26 mouse cellular contexts compared by ENCODE assay signal in genomic region chr11:107929712-107930111, GRCm38 (mm10). TPM values are rescaled to one million over a fixed set of nuclear protein-coding genes. Genes with fewer than 3 reads are reported as not detected.
"Had no signal": no experiment of that assay in that cellular context is flagged by ENCODE, and none has a peak within 500 bp of the region (broad histone marks: within the 10 kb centered on the region; RNA-seq: fewer than 3 reads in every experiment).

No protein-coding gene starts in this region.

- H3K4me1 ChIP-seq: liver, embryonic 12.5 days; liver, embryonic 15.5 days; lung, embryonic 15.5 days; megakaryocyte, embryonic 14.5 days; midbrain, embryonic 13.5 days; neural tube, embryonic 13.5 days had no signal

- H3K9me3 ChIP-seq: limb, embryonic 10.5 days; limb, embryonic 13.5 days; liver, embryonic 12.5 days; liver, embryonic 15.5 days; lung, embryonic 15.5 days; midbrain, embryonic 10.5 days; midbrain, embryonic 13.5 days; neural tube, embryonic 13.5 days had no signal

- H3K36me3 ChIP-seq: limb, embryonic 10.5 days; limb, embryonic 13.5 days; liver, embryonic 12.5 days; liver, embryonic 15.5 days; lung, embryonic 15.5 days; midbrain, embryonic 10.5 days; midbrain, embryonic 13.5 days; neural tube, embryonic 13.5 days had no signal

- H3K4me2 ChIP-seq: limb, embryonic 13.5 days; liver, embryonic 12.5 days; liver, embryonic 15.5 days; lung, embryonic 15.5 days; midbrain, embryonic 13.5 days; neural tube, embryonic 13.5 days had no signal

- ATAC-seq: intestine, postnatal 0 days; liver, embryonic 12.5 days; midbrain, embryonic 13.5 days; midbrain, embryonic 16.5 days had no signal

- H3K27me3 ChIP-seq: limb, embryonic 13.5 days; liver, embryonic 12.5 days; liver, embryonic 15.5 days; lung, embryonic 15.5 days; megakaryocyte, embryonic 14.5 days; midbrain, embryonic 13.5 days; neural tube, embryonic 13.5 days had no signal

- H3K9ac ChIP-seq: limb, embryonic 13.5 days; liver, embryonic 12.5 days; liver, embryonic 15.5 days; lung, embryonic 15.5 days; midbrain, embryonic 13.5 days; neural tube, embryonic 13.5 days had no signal

- DNase-seq: kidney, adult 2 months; kidney, postnatal 25 days; liver; lung, adult 18-20 months; lung, postnatal 10 days; lung, postnatal 36 days; right cerebral cortex, postnatal 4 days; thymus, postnatal 36 days had no signal

- H3K4me3 ChIP-seq: left cerebral cortex, adult 2 months; limb, embryonic 10.5 days; limb, embryonic 13.5 days; liver, embryonic 12.5 days; liver, embryonic 15.5 days; lung, embryonic 15.5 days; megakaryocyte, embryonic 14.5 days; midbrain, embryonic 10.5 days; midbrain, embryonic 13.5 days; myocyte; neural tube, embryonic 13.5 days had no signal

- H3K27ac ChIP-seq: kidney, postnatal 0 days; left cerebral cortex, adult 2 months; limb, embryonic 10.5 days; limb, embryonic 13.5 days; liver, embryonic 12.5 days; liver, embryonic 15.5 days; lung, embryonic 15.5 days; midbrain, embryonic 10.5 days; midbrain, embryonic 13.5 days; neural tube, embryonic 13.5 days; stomach, postnatal 0 days had no signal

RNA-seq across cellular contexts. Expression of gene Cacng5, which starts 14.9 kb away (rescaled TPM):
- total RNA-seq: monocyte, adult 5-6 weeks; neutrophil, adult 5-6 weeks had no signal
- polyA plus RNA-seq: kidney, embryonic 14.5 days; myocyte had no signal
